Mouse (Mus musculus) adrenal gland, adult 18-20 months (tissue): Measurements from ENCODE around the gene Klhl42. TPM values are rescaled to one million over a fixed set of nuclear protein-coding genes. Genes with fewer than 3 reads are reported as not detected.

Experiments used
- DNase-seq, 2 experiments: peaks; one replicate each; pipeline ENCODE4 v3.0.0; 2021 to 2022; ENCODE audit warnings: low spot score in 2 of 2
- total RNA-seq, 2 experiments: library from RNA; stranded (reverse); gene quantifications; 1 replicate in 1 of 2; 2 replicates in 1 of 2; pipeline ENCODE4 v1.2.3; 2021

Gene Klhl42
- total RNA-seq, 2 experiments from 2014 or later: 16.5 to 25.6 TPM

- DNase-seq: no peak
Measured at GRCm38 (mm10) chr6:147086594-147087225, 4.5 kb upstream of the Klhl42 start, which contains the start of gene Mansc4. Gene Mansc4, minus strand, starts transcription at chr6:147087032.

GRCm38 (mm10) chr6:147087736-147088135, 3.4 kb upstream of the Klhl42 start:
- no peak for DNase-seq

DNA sequence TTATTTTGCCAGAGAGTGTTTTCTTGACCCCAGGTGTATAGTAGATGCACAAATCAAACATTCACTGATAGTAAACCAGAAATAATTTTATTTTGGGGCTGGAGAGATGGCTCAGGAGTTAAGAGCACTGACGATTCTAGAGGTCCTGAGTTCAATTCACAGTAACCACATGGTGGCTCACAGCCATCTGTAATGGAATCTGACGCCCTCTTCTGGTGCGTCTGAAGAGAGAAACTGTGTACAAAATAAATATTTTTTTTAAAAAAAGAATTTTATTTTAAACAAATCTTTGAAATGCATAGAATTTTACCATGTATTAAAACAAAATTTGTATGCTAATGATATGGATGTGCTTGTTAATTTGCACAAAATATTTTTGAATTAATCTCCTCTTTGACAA, 2.7 kb upstream of the Klhl42 start:
- no peak for DNase-seq

GRCm38 (mm10) chr6:147090191-147090590, 988 bp upstream of the Klhl42 start:
- no peak for DNase-seq

DNA sequence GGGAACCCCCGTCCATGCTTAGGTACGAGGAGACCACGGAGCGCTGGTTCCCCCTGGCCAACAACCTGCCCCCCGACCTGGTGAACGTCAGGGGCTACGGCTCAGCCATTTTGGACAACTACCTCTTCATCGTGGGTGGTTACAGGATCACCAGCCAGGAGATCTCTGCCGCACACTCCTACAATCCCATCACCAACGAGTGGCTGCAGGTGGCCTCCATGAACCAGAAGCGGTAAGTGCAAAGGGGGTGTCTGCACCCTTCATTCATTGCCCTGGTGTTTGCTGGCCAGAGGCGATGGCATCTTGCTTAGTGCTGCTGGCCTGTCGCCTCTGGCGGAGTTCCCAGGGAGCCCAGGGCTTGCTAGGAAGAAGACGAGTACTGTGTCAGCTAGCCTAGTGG, 957 bp downstream of the Klhl42 start:
- DNase-seq: peak; percentile 30 to 39

DNA sequence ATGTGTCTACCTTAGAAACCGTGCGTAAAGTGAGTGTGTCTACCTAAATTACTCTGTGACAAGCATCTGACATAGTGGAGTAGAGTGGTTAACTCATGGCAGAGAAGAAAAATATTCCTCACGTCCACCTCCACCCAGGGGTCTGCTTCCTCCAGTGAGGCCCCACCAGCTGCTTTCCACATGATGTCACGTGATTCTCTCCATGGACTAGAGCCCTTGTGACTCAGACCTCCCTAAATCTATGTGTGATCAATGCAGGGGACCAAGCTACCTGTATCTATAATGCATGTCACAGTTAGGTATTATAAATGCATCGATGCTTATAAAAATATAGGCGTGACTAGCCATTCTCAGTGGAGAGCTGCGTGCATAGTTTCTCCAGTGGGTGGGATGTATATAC, 3.6 kb downstream of the Klhl42 start:
- no peak for DNase-seq

DNA sequence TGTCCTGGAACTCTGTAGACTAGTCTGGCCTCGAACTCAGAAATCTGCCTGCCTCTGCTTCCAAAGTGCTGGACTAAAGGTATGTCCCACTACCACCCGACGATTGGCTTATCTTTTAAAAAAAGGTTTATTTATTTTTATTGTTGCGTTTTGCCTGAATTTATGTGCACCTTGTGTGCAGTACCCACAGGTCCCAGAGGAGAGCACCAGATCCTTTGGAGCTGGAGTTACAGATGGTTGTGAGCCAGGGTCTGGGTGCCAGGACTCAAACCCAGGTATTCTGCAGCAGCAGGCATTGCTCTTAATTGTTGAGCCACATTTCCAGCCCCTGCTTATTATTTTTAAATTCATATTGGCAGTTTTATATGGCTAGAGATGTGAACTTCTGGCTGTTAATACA, 4.9 kb downstream of the Klhl42 start:
- no peak for DNase-seq

- no peak for DNase-seq
Measured at GRCm38 (mm10) chr6:147096934-147097333, 5.8 kb downstream of the Klhl42 start.

- no peak for DNase-seq
Measured at GRCm38 (mm10) chr6:147097346-147097929, 6.3 kb downstream of the Klhl42 start.

DNA sequence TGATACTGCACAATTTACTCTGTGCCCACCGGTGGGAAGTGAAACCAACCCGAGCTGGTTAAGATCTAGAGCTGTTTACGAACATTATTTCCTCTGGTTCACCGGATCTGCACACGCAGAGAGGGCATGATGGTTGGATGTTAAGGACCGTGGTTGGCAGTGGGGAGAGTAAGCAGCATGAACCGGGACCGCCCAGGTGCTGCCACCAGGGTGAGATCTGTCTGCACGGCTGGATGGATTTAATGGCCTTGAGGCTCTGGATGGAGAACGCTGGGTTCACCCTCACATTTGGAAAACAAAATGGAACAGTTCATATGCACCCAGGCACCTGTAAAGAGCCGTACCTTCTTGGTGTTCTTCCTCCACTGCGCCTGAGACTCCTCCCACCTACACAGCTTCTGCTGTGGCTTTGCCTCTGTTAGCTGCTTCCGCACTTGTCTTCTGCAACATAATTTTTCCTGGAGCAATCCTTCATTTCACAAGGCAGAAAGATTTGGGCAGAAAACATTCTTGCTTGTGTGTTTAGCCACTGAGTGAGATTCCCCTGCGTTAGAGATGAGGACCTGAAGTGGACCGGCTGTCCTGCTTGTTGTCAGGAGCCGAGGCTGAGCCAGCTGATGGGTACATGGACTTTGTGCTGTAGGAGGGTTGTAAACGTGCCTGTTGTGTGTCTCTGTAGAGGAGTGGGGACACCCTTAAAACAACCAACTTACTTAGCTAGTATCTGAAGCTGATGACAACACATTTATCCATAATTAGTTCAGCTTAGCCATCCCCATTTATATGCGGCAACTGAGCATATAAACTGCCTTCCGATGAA, 8.5 kb downstream of the Klhl42 start:
- DNase-seq: no peak

DNA sequence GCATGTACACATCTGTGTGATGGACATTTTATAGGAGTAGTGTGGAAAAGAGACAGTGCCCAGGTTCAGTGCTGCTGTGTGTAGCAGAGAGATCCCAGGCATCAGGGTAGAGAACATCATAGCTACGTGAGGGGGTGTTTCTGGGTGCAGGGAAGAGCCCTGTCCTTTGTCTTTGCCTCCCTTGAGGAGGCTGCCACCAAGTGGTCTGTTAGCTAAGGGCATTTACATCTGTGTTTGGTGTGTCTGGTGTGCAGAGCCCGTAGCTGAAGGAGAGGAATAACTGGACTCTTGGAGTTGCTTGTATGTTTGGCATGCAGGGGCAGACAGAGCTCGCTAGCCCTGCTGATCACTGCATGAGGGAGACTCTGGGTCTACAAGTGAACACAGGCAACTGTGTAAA, 11.1 kb downstream of the Klhl42 start:
- DNase-seq: no peak

GRCm38 (mm10) chr6:147105529-147105928, 14.3 kb downstream of the Klhl42 start:
- DNase-seq: no peak

DNA sequence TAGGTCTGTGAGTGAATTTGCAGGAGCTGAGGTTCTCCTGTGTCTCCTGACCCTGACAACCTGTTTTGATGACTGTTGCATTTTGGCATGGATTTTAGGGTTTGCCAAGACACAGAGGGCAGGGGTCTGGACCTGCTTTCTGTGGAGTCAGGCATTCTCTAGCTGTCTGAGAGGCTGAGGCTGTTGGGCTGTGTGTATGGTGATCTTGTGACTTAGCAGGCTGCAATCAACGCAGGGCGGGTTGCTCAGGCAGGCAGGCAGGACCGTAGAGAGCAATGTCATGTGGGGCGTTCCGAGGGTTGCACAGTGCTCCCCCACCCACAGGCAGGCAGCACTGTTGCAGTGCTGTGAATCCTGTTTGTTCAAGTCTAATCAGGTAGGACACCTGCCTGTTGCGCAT, 15.5 kb downstream of the Klhl42 start:
- no peak for DNase-seq

GRCm38 (mm10) chr6:147109283-147109682, 18.1 kb downstream of the Klhl42 start:
- no peak for DNase-seq

DNA sequence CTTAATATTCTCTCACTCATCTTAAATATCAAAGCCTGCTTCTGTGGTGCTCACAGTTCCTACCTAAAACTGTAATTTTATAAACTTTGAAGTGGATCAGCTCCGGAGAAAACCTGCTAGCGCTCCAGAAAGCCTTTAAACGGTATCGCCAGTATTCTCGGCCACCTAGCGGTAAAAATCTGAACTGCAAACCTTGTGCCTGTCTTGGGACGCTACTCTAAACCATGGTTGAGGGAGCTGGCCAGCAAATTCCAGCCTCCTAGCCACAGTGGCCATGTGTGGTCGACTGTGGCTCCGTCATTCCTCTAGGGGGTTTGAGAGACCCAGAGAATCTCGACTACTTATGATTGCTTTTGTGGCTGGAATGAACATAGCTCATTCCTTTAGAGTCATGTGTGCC, 25.4 kb downstream of the Klhl42 start:
- DNase-seq: peak; percentile 83 to 84

GRCm38 (mm10) chr6:147117764-147118163, 26.6 kb downstream of the Klhl42 start:
- no peak for DNase-seq

DNA sequence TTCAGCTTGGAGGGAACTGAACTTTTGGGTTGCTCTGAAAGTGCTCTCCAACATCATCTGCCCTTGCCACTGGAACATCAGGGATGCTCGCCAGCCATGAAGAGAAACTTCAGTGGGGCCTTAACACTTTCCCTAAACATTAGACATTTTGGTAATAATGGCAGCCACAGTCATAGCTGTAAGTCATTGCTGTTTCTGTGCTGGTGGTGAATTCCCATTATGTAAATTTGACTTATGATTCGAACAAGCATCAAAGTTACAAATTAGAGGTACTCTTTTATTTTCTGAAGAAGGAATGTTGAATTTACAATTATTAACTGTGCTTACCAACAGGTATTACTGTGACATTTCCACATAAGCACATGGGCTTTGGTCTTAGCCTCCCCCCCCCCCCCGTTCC, 27.0 kb downstream of the Klhl42 start:
- DNase-seq: no peak

DNA sequence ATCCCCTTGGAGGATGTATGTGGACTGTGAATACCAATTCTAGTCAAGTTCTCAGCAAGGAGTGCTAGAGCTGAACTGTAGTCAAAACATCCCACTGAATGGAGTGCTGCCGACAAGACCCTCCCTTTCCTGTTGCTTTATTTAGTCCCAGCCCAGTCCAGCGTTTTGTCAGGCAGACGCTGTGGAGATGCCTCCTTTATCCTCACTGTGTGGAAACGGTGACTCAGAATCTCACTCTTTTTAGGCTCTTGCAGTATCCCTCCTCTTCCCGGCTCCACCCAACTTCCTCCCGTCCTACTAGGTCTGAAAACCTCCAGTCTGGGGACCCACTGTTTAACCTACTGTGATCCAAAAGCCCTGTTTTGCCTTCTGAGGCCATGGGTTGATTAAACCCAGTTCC, 30.1 kb downstream of the Klhl42 start:
- DNase-seq: no peak

DNA sequence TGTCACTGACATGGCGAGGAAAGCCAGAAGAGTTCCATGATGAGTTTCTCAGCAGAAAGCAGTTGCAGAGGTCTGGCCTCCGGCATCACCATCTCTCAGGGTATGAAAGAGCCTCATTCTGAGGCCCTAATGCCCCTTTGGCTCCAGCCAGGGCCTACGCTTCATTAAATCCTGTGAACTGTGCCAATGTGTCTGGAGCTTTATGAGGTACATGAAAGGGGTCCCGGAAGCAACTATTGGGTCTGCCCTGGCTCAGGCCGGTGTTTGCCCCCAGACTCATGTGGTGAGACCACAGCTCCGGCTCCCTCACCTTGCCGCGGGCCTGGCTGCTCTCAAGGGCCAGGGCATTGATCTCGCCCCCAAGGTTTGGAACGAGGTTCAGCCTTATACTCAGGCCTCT, 36.1 kb downstream of the Klhl42 start:
- DNase-seq: no peak

DNA sequence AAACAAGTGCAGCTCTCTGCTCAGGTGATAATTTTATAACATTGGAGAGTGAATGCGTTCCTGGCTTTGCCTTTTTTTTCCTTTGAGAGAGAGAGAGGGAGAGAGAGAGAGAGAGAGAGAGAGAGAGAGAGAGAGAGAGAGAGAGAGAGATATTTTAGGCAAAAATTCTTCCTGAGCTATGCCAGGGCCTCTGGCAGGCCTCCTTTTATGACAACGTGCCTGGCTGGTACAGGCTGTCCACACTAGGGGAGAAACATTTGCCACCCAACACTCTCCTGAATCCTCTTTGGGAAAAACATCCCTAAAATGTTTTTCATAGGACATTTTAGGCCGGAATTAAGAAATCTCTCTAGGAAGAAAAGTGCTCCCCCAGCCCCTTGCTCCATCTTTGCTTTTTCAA, 47.1 kb downstream of the Klhl42 start:
- DNase-seq: no peak

- no peak for DNase-seq
Measured at GRCm38 (mm10) chr6:147140600-147141154, 49.5 kb downstream of the Klhl42 start.

DNA sequence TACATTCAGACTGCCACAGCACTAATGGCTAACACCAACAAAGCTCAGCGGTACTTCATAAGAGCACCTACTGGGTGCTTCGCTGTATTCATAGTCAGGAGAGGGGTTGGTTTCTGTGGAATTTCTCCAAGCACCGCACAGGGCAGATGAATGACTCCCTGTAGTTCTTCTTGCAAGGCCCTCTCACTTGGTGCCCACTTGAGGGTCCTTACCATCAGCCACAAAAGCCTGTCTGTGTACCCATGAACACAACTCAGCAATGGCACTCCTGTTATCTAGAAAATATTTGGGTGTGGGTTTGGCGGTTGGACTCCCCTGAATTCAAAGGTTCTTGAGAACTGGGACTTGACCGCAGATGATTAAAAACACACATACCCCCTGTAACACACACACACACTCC, 53.5 kb downstream of the Klhl42 start:
- no peak for DNase-seq
